Mouse (Mus musculus) layer of hippocampus, adult 2 months (tissue): ENCODE measurements around the gene Kif5c. TPM values are rescaled to one million over a fixed set of nuclear protein-coding genes. Genes with fewer than 3 reads are reported as not detected.

Experiments
- DNase-seq, 2 experiments: peaks; one replicate each; pipeline ENCODE4 v3.0.0; 2022; ENCODE audit warnings: low spot score in 2 of 2
- H3K27ac ChIP-seq: fragments of 200-600 bp; 2 replicates; pipeline ENCODE4 v1.8.1; 2022
- H3K4me3 ChIP-seq: fragments of 200-600 bp; 2 replicates; pipeline ENCODE4 v1.8.1; 2022; ENCODE audit warnings: mild to moderate bottlenecking
- CTCF ChIP-seq: fragments of 200-600 bp; conservative IDR thresholded peaks from 2 replicates; pipeline ENCODE4 v1.8.1; 2022; ENCODE audit warnings: antibody characterized with exemption, mild to moderate bottlenecking, moderate library complexity
- total RNA-seq, 2 experiments: library from RNA; stranded (reverse); gene quantifications; 2 replicates each; pipeline ENCODE4 v1.2.3; 2021

The Kif5c gene
- total RNA-seq, 2 experiments from 2014 or later: 467 to 553 TPM

GRCm38 (mm10) chr2:49787376-49788050 lies 168.4 kb downstream of the Kif5c start, which contains the start of gene Lypd6b:
Lypd6b (plus strand) TSS chr2:49787688.
- peak within 1 kb of the TSS; percentile 61 for H3K4me3 ChIP-seq
- no peak for TF ChIP-seq CTCF
- DNase-seq: no peak
- H3K27ac ChIP-seq: no peak within 1 kb of the TSS

DNA sequence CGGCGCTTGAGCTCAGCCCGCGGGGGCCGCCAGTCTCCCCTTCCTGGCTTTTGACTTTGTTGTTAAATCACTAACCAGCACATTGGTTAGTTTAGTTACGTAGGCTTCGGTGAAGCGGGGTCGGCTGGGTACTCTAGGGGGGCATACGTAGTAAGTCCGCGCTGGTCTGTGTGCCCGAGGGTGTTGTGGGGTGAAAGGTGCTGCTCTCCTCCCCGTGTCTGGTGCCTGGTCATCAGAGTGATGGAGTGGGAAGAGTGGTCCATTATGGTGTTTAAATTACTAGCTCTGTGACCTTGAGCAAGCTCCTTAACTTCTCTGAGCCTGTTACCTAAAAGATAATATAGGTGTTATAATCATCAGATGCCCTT lies 168.9 kb downstream of the Kif5c start:
- Histone ChIP-seq H3K27ac (no peak overlapping the region), H3K4me3 (peak overlapping the region; percentile 61)
- no peak for DNase-seq
- no peak for TF ChIP-seq CTCF

DNA sequence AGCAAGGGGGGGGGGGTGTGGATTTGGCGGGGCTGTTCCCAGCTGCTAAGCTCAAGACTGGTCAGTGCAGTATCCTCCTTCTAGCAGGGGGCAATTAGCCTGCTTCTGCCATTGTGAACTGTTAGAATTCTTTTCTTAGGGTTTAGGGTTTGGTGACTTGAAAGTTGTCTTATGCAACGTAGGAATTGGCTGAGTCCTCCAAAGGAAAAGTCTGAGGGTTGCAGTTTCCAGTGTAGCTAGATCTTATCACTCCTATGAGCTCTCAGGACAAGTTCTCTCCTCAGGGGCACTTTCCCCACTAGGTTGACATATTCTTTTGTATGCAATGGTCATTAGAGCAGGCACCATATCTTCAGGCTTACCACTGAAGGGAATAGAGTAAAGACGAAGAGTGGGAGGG lies 169.5 kb downstream of the Kif5c start:
- TF ChIP-seq CTCF: no peak
- DNase-seq: no peak
- H3K4me3 ChIP-seq: no peak overlapping the region

GRCm38 (mm10) chr2:49789078-49789477 lies 170.0 kb downstream of the Kif5c start:
- H3K4me3 ChIP-seq: no peak overlapping the region
- H3K27ac ChIP-seq: no peak overlapping the region
- no peak for TF ChIP-seq CTCF
- no peak for DNase-seq

More for the DNA sequence above, 169.5 kb downstream of the Kif5c start:
- H3K27ac ChIP-seq: no peak overlapping the region

DNA sequence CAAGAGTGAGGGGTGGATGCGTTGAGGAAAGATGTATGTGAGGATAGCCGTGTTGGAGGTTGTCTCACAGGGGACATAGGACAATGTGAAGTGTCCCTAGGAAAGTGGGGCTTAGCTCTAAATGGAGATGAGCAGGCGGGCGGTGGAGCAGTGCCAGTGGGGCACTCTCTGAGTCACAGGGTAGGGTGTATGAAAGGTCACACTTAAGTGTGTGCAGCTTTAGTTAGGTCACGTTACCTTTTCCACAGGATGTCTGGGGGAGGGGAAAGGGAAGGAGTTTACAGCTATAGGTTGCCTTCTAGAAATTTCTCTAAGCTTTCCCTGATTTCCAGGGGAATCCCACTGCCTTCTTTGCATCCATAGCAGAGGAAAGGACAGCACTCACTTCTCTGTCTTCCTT lies 170.4 kb downstream of the Kif5c start:
- no peak for TF ChIP-seq CTCF
- DNase-seq: no peak
- H3K27ac ChIP-seq: no peak overlapping the region

DNA sequence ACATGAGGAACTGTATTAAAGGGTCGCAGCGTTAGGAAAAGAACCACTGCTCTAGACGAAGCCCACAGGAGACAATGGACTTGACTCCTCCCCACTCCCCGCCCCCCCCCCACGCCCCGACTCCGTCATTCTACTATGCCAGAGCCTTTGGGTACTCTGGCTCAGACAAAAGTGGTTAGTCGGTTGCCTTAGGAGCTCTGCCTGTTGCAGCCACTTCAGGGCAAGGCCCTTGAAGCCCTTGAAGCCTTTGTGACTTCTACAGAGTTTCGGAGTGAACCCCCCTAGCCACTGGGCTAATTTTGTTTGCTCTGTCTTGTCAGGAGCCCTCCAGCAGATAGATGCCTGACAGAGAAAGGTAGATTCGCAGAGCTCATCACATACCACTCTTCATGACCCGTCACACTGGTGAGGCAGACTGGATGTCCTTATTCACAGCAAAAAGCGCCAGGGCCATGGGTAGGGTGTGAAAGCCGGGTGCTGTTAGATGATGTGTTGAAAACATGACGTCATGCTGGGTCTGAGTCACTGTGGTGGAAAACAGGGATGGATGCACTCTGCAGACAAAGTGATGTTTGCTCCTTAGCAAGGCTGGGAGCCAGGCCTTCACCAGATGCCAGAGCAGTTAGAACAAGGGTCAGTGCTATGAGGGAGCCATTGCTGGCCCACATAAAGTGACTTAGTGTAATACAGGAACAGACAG lies 178.5 kb downstream of the Kif5c start:
- DNase-seq: peak in 1 of 2 experiments; percentile 8
- TF ChIP-seq CTCF: no peak

More for the DNA sequence above, 170.4 kb downstream of the Kif5c start:
- H3K4me3 ChIP-seq: no peak overlapping the region

GRCm38 (mm10) chr2:49804448-49804847 lies 185.3 kb downstream of the Kif5c start:
- Histone ChIP-seq H3K4me3 (no peak overlapping the region), H3K27ac (no peak overlapping the region)
- no peak for DNase-seq
- no peak for TF ChIP-seq CTCF

More for the DNA sequence above, 178.5 kb downstream of the Kif5c start:
- Histone ChIP-seq H3K4me3 (no peak overlapping the region), H3K27ac (no peak overlapping the region)

GRCm38 (mm10) chr2:49805736-49806371 lies 186.8 kb downstream of the Kif5c start:
- H3K27ac ChIP-seq: peak overlapping the region; percentile 72
- peak in 1 of 2 experiments; percentile 35 for DNase-seq
- H3K4me3 ChIP-seq: no peak overlapping the region
- TF ChIP-seq CTCF: no peak

GRCm38 (mm10) chr2:49809496-49809895 lies 190.4 kb downstream of the Kif5c start:
- H3K27ac ChIP-seq: no peak overlapping the region
- DNase-seq: no peak
- H3K4me3 ChIP-seq: no peak overlapping the region
- no peak for TF ChIP-seq CTCF

- H3K4me3 ChIP-seq: no peak overlapping the region
- H3K27ac ChIP-seq: no peak overlapping the region
- DNase-seq: no peak
- no peak for TF ChIP-seq CTCF
Measured at GRCm38 (mm10) chr2:49811420-49811819, 192.3 kb downstream of the Kif5c start.

GRCm38 (mm10) chr2:49811871-49812363 lies 192.8 kb downstream of the Kif5c start:
- Histone ChIP-seq H3K27ac (no peak overlapping the region), H3K4me3 (no peak overlapping the region)
- no peak for DNase-seq
- TF ChIP-seq CTCF: peak; percentile 36

- no peak for TF ChIP-seq CTCF
- Histone ChIP-seq H3K4me3 (no peak overlapping the region), H3K27ac (no peak overlapping the region)
- DNase-seq: no peak
Measured at GRCm38 (mm10) chr2:49813151-49813550, 194.1 kb downstream of the Kif5c start.

GRCm38 (mm10) chr2:49814011-49814410 lies 194.9 kb downstream of the Kif5c start:
- TF ChIP-seq CTCF: no peak
- DNase-seq: no peak
- no peak overlapping the region for H3K27ac ChIP-seq
- H3K4me3 ChIP-seq: no peak overlapping the region
